ENCODE assay signal across 8 mouse cellular contexts in the genomic region with DNA sequence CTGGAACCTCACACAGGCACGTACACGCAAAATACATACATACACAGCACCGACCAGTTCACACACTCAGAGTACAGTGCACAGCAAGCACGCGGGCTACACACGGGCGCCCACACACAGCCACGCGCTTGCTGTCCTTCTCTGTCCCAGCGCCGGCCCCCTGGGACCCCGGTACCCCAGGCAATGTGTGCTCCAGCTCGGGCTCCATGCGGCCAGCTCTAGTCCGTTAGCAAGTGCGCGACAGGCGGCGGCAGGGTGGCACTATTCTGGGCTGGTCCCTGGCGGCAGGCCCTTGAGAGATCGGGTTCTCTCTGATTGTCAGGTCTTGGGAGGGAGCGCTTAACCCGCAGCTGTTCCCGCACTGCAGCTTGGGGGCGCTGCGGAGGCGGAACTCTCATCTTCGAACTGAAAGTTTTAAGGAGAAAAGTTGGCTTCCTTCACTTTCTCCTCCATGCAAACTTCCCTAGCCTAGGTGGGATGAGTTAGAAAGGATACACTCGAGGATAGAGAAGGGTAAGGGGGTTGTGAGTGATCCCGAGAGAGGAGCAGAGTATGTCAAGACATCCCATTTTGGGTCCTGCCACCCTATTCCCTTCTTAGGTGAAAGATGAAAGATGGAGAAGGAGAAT. TPM values are rescaled to one million over a fixed set of nuclear protein-coding genes. Genes with fewer than 3 reads are reported as not detected.
DNase-seq lines count a peak whose midpoint lies in the region; ATAC-seq lines count a peak whose summit lies in the region.

Gene Prkag3, minus strand, starts transcription at position 579 of the 629 bp plus-strand sequence.

- peak; percentile 76 for DNase-seq in A20 (ENCODE audit: low read depth, low spot score)
- peak; percentile 17 for DNase-seq in T-cell, adult 2 months (ENCODE audit: low spot score)
- peak; percentile 63 to 65 for DNase-seq in lung, adult 18-20 months
- peak; percentile 39 to 69 for DNase-seq in urinary bladder, postnatal 4 days (ENCODE audit: low spot score in 2 of 2)

- ATAC-seq in embryonic facial prominence, embryonic 13.5 days (ENCODE audit: insufficient number of reproducible peaks, insufficient read depth, low FRiP score, low TSS enrichment, low read depth): 0 out of 2 replicates have a peak, but pooled peaks have one; percentile 62
- 0 out of 2 replicates have a peak, but pooled peaks have one; percentile 39 for ATAC-seq in heart, embryonic 11.5 days (replicated peaks; ENCODE audit: insufficient number of reproducible peaks, low FRiP score, low TSS enrichment)
- peak; percentile 67 for ATAC-seq in kidney, embryonic 15.5 days (replicated peaks; ENCODE audit: low FRiP score)
- no peak for ATAC-seq in neural tube, embryonic 15.5 days (ENCODE audit: low FRiP score)

- peaks cover 12% of the 10 kb centered on the region for H3K4me1 ChIP-seq in embryonic facial prominence, embryonic 13.5 days
- peaks cover 14% of the 10 kb centered on the region for H3K4me1 ChIP-seq in heart, embryonic 11.5 days (ENCODE audit: control insufficient read depth, insufficient read depth, low read length)
- peaks cover 14% of the 10 kb centered on the region for H3K4me1 ChIP-seq in kidney, embryonic 15.5 days
- H3K4me1 ChIP-seq in neural tube, embryonic 15.5 days: 0 out of 2 replicates have a peak, but pooled peaks cover 5% of the 10 kb centered on the region

- no peak within 1 kb of the TSS for H3K27ac ChIP-seq in embryonic facial prominence, embryonic 13.5 days
- peak within 1 kb of the TSS; percentile 85 for H3K27ac ChIP-seq in heart, embryonic 11.5 days (ENCODE audit: low read depth, low read length)
- H3K27ac ChIP-seq in kidney, embryonic 15.5 days: no peak within 1 kb of the TSS
- no peak within 1 kb of the TSS for H3K27ac ChIP-seq in neural tube, embryonic 15.5 days (replicated peaks)

- peak within 1 kb of the TSS; percentile 60 for H3K4me2 ChIP-seq in embryonic facial prominence, embryonic 13.5 days
- peak within 1 kb of the TSS; percentile 67 for H3K4me2 ChIP-seq in heart, embryonic 11.5 days
- H3K4me2 ChIP-seq in kidney, embryonic 15.5 days: peak within 1 kb of the TSS; percentile 61
- H3K4me2 ChIP-seq in neural tube, embryonic 15.5 days: peak within 1 kb of the TSS; percentile 51

- H3K9ac ChIP-seq in embryonic facial prominence, embryonic 13.5 days: peak within 1 kb of the TSS; percentile 61
- peak within 1 kb of the TSS; percentile 65 for H3K9ac ChIP-seq in heart, embryonic 11.5 days (ENCODE audit: low read depth, low read length)
- peak within 1 kb of the TSS; percentile 30; the same call in 1 of the 2 replicates for H3K9ac ChIP-seq in kidney, embryonic 15.5 days
- no peak within 1 kb of the TSS for H3K9ac ChIP-seq in neural tube, embryonic 15.5 days (replicated peaks)

- no peaks in the 10 kb centered on the region for H3K9me3 ChIP-seq in embryonic facial prominence, embryonic 13.5 days
- H3K9me3 ChIP-seq in heart, embryonic 11.5 days (replicated peaks; ENCODE audit: control insufficient read depth, low read length): no peaks in the 10 kb centered on the region
- no peaks in the 10 kb centered on the region for H3K9me3 ChIP-seq in kidney, embryonic 15.5 days (replicated peaks)
- H3K9me3 ChIP-seq in neural tube, embryonic 15.5 days (replicated peaks): no peaks in the 10 kb centered on the region

- no peaks in the 10 kb centered on the region for H3K36me3 ChIP-seq in embryonic facial prominence, embryonic 13.5 days
- no peaks in the 10 kb centered on the region for H3K36me3 ChIP-seq in heart, embryonic 11.5 days (ENCODE audit: control insufficient read depth, insufficient read depth, low read length)
- H3K36me3 ChIP-seq in kidney, embryonic 15.5 days: no peaks in the 10 kb centered on the region
- no peaks in the 10 kb centered on the region for H3K36me3 ChIP-seq in neural tube, embryonic 15.5 days

- 10% methylated on average over 30 of the region's 30 CpGs for WGBS in embryonic facial prominence, embryonic 13.5 days
- WGBS in heart, embryonic 11.5 days (ENCODE audit: insufficient replicate concordance): 9% methylated on average over 30 of the region's 30 CpGs
- WGBS in kidney, embryonic 15.5 days: 11% methylated on average over 30 of the region's 30 CpGs
- WGBS in neural tube, embryonic 15.5 days: 9% methylated on average over 30 of the region's 30 CpGs

- peak within 1 kb of the TSS; percentile 28 for H3K4me3 ChIP-seq in embryonic facial prominence, embryonic 13.5 days
- H3K4me3 ChIP-seq in heart, embryonic 11.5 days (ENCODE audit: low read depth, low read length): peak within 1 kb of the TSS; percentile 43
- H3K4me3 ChIP-seq in kidney, embryonic 15.5 days (replicated peaks): peak within 1 kb of the TSS; percentile 29
- 0 out of 2 replicates have a peak within 1 kb of the TSS, but pooled peaks have one; percentile 8 for H3K4me3 ChIP-seq in neural tube, embryonic 15.5 days (replicated peaks)

- H3K27me3 ChIP-seq in embryonic facial prominence, embryonic 13.5 days: peaks cover 29% of the 10 kb centered on the region
- H3K27me3 ChIP-seq in heart, embryonic 11.5 days (ENCODE audit: control insufficient read depth, insufficient read depth, low read length): peaks cover 11% of the 10 kb centered on the region
- H3K27me3 ChIP-seq in kidney, embryonic 15.5 days: peaks cover 24% of the 10 kb centered on the region
- peaks cover 20% of the 10 kb centered on the region for H3K27me3 ChIP-seq in neural tube, embryonic 15.5 days (replicated peaks)

RNA-seq across cellular contexts. Expression of gene Prkag3, which starts in this region (rescaled TPM):
- 0.25 and 0.35 TPM in 2 replicates for polyA plus RNA-seq in embryonic facial prominence, embryonic 13.5 days (2015; fragmentation: Nextera tagmentation; extraction: Ambion mirVana)
- 5.5 and 5.7 TPM in 2 replicates for polyA plus RNA-seq in heart, embryonic 11.5 days (2014; fragmentation: Nextera tagmentation; extraction: Ambion mirVana)
- 0.44 and 0.73 TPM in 2 replicates for polyA plus RNA-seq in kidney, embryonic 15.5 days (2015; fragmentation: Nextera tagmentation; extraction: Ambion mirVana)
- 0.17 and 0.40 TPM in 2 replicates for polyA plus RNA-seq in neural tube, embryonic 15.5 days (2015; fragmentation: Nextera tagmentation; extraction: Ambion mirVana)

Comparison
In these comparisons a context has a peak if more than half of its experiments do, and no peak if none do; other contexts are left out.
1. Peak in ATAC-seq, H3K4me3 ChIP-seq, H3K9ac ChIP-seq and H3K4me2 ChIP-seq in embryonic facial prominence, embryonic 13.5 days; RNA of the gene not detected or under 1 TPM.
2. Peak in ATAC-seq, H3K4me3 ChIP-seq, H3K9ac ChIP-seq and H3K4me2 ChIP-seq in kidney, embryonic 15.5 days; RNA of the gene not detected or under 1 TPM.
3. DNase-seq: peak in every context shown above with its lines; median percentile 76 in A20; 64 in lung, adult 18-20 months; 54 in urinary bladder, postnatal 4 days; 17 in T-cell, adult 2 months.